Mouse (Mus musculus) right cerebral cortex, postnatal 36 days (tissue): ENCODE results near the gene Hmga1.

Source experiments
- DNase-seq, 2 experiments: peaks; one replicate each; pipeline ENCODE4 v3.0.0; 2022; ENCODE audit warnings: low spot score in 2 of 2, mixed read lengths in 1 of 2

Gene Hmga1

DNA sequence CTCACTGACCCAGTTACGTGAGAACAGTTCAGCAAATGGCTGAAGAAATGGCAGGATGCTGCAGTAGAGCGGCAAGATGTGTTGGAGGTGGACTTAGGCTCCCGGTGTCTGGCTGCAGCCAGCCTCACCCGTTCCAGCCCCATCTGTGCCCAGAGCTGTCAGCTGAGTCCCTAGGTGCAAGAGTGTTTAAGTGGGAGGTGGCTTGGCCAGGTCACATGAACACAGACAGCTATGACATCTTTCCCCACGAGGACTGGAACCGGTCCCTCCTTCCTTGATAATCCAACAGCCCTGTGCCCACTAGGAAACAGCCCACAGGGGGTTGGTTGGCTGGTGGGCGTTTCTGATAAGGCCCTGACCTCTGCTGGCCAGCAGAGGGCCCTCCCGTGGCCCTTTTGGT is 28.3 kb upstream of the Hmga1 start:
- DNase-seq: no peak

DNA sequence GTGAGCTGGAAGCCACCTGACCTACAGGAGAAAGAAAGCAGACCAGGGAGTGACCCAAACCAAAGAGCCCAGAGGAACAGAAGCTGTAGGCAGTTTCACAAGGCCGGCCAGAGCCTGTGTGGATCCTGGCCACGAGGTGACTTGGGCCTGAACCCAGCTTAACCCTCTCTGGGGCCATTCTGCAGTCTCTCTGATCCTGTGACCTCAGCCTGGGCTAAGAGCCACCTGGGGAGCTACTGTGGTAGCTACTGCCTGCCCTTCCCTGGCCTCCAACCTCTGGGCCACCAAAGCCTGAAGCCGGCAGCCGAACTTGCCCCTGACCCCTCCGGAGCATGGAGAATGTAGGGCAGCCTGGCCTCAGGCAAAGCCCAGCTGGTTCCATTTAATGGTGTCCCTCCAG is 27.5 kb upstream of the Hmga1 start:
- DNase-seq: no peak

DNA sequence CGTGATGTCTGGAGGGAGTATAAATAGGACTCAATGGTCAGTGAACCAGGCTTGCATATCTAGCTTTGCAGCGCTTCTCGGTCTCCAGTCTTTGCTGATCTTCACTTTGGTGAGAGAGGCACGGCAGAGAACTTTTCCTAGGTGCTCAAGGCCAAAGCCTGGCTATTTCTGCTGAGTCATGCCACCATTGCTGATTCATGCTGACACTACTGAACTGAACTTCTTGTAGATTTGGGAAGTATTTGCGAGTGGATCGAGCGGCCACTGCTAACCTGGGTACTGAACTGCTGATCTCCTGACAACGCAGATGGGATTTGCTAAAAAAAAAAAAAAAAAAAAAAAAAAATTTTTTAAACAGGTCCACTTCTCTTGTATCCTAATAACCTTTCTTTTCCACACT is 24.2 kb upstream of the Hmga1 start:
- DNase-seq: no peak

DNA sequence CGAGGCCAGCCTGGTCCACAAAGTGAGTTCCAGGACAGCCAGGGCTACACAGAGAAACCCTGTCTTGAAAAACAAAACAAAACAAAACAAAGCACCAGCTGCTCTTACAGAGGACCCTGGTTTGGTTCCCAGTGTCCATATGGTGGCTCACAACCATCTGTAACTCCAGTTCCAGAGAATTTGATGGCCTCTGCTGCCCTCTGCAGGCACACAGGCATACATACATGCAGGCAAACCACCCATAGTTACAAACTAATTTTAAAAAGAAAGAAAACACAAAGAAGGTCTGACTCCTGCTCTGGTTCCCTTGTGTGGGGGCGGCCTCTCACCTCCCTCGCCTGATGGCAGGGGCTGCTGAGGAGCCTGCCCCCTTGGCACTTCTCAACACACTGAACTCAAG is 22.9 kb upstream of the Hmga1 start:
- DNase-seq: no peak

DNA sequence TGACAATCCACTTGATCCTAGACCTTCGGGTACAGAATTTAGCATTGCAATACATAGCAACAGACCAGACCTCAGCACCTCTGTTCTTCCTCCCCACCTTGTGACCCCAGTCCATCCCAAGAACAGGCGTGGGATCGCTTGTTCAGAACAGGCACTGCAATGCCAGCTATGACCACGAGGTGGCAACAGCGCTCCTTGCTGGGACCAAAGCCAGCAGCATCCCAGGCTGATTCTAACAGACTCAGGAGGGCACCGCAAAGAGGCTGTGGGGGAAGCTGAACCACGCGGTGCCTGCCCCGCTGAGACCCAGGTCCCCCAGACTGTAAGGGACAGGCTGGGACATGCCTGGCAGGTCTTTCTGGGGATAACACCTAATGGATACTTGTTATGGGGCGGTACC is 21.6 kb upstream of the Hmga1 start:
- peak; percentile 75 to 76 for DNase-seq

DNA sequence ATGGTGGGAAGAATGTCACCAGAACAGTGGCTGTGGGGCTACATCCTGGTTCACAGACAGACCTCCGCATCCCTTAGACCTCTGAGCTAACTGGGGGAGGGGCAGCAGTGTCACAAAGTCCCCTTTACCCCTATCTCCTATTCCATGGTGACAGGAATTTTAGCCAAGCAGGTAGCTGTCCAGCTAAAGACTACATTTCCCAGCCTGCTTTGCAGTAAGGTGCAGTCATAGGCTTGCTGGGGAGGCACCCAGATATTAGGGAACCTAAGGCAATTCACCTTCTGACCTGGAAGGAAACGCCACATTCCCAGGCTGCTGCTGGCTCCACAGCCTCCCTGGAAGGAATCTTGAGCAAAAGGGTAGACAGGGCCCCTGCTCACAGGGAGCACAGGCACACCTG is 15.0 kb upstream of the Hmga1 start:
- DNase-seq: no peak

DNA sequence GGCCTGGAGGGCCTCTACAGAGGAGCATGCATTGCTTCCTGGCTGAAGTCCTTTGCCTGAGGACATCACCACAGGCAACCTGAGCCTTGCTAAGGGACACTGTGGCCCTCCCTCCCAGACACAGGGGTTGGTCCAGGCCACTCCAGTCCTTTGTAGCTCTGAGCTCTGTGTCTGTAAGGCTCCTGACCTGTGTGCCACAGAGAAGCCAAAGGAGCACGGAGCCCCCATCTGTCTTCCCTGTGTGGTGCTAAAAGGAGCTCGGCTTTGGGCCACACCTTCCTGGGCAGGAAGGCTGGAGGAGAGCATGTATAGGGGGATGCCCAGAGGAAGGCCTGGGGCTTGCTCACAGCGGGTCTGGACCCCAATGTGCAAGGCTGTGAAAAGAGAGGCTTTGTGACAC is 14.3 kb upstream of the Hmga1 start:
- no peak for DNase-seq

DNA sequence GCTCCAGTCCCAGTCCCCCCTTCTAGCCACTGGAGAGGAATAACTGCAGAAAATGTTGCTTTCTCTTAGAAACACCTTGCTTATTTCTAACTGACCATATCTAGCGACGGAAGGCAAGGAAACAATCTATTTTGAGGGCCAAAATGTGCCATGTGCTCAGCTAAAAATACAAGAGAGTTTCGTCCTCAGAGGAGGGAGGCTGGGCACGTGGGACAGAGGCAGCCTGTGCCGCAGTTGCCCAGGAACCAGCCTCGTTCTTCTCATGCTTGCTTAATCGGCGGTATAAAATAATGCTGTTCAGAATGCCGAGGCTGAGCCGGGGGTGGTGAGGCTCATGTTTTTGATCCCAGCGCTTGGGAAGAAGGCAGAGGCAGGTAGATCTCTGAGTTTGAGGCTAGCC is 11.7 kb upstream of the Hmga1 start:
- DNase-seq: peak; percentile 56 to 73

DNA sequence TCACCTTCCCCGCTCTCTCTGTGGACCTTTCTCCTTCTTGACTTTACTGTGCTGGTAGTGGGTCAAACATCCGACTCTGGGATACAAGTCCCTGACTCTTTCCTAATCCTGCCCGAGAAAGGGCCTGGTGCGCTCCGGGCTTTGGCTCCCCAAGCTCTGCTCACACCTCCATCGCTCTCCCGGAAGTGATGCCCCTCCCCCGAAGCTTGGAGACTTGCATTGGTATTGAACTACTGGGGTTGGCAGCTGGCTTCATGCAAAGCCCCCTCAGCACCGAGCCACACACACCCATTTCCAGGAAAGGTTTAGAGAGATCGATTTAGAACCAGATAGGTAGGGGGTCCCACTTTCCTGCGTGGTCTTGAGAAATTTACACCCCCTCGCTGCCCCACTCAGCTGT is 10.3 kb upstream of the Hmga1 start:
- no peak for DNase-seq

DNA sequence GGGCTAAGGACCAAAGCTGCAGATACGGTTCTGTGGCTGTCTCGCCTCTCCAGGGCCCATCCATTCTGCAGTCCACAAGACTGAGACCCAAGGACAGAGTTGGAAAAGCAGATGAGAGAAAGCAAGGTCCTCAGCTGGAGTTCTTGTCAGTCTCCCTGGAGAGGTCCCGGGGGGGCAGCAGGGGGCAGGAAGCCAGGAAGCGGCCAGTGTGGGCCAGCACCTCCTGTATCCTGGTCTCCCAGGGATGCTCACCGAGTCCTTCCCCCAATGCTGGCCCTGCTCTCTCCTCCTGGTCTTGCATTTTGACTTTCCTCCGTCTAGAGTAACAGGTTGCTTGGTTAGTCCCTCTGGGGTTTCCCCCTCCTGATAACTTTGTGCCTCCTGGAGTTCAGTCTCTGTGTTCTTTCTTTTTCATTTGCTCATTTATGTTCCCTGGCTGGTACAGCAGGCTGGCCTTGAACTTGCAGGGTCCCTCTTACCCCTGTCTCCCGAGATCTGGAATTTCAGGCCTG is 9.7 kb upstream of the Hmga1 start:
- no peak for DNase-seq

DNA sequence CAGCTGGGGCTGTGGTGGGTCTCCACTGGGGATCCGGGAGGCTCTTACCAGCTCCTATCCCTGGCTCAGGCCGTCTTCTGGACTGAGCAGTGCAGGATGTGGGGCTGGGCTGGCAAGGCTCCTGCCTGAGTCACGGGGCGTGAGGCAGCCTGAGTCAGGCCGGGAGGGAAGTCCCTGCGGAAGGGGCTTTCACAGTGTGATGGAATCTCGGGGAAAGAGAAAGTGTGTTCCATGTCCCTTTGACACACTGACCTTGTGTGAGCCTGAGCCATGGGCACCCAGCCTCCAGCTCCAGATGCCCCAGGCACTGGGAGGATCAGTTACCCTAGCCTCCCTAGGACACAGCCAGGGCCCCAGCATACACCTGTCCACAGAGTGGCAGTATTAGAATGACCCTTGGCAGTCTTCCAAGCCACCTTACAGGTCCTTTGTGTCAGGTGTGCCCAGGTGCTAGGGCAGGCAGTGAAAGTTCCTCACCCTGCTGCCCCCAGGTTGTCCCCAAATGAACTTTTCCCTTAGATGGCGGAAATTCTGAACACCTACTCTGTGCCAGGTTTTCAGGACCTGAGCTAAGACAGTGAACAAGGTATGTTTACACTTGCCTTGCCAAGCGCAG is 8.9 kb upstream of the Hmga1 start:
- DNase-seq: no peak

DNA sequence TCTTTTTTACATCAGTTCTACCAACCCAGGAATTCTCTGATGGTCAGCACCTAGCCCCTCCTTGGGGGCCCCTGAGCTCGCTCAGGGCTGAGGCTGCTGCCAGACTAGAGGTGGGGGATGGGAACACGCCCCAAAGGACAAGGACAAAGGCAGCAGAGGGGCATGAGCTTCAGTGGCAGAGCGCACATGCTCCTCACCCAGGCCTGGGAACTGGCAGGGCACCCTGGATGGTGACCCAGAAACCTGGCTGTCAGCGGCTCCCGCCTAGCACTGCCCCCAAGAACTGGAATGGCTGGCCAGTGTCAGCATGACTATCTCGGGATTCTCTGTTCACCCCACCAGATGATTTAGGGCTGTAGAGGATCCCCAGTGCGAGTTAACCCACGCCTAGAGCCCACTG is 7.1 kb upstream of the Hmga1 start:
- no peak for DNase-seq

DNA sequence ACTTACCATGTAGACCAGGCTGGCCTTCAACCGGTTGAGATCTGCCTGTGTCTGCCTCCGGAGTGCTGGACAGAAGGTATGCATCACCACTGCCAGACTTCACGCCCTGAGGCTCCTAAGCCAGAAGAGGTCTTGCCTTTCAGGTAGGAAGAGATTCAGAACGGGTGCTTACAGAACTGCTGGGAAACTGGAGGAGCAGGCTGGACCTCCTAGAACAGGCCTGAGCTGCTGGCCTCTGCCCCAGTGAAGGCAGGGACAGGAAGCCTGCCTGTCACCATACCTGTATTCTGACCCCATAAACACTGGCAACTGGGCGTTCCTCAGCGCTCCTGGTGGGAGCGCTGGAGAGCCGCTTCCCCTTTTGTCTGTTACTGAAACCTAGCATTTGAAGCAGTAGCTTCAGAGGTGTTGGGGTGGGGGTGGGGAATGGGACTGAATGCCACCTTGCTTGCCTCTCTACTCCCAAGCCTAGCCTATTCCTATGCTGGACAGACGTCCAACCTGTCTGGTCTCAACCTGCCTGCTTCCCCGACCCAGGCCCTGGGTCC is 4.8 kb upstream of the Hmga1 start:
- no peak for DNase-seq

DNA sequence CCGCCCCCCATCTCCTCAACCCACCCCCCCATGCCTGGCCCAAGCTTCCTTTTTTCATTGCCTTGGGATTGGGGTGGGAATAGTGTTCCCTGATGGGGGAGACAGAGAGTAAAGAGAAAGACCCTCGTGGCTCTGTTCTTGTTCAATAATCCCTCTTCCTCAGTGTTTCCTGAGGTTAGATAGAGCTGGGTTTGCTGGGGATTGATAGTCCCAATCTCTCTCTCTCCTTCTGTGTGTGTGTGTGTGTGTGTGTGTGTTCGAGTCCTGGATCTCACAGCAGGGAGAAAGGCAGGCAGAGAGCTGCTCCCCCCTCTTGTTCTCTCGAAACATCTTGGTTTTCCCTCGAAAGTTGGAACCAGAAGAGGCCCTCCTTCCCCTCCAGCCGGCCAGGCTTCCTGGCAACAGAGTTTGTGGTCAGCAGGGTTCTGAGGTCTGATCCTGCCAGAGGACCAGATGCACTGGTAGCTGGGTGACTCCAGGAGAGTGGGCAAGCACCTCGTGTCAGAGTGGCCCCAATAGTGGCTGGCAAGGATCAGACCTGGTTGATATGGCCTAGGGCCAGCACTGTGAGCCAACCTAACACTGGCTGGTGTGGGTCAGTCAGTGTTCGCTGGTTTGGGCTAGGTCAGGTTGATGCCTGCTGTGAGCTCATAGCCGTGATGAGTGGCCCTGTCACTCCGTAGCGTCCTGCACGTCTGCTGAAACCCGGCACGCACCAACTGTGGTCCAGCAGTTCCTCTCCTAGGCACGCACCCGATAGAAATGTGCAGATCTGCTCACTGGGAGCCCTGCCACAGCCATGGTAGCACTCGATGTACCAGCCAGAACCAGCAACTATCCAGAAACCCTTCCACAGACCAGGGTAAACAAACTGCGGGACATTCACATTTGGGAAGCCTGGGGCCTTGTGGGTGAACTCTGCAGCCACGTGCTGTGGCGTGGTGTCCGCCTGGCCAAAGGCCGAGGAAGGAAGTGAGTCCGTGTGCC is 3.8 kb upstream of the Hmga1 start:
- no peak for DNase-seq

DNA sequence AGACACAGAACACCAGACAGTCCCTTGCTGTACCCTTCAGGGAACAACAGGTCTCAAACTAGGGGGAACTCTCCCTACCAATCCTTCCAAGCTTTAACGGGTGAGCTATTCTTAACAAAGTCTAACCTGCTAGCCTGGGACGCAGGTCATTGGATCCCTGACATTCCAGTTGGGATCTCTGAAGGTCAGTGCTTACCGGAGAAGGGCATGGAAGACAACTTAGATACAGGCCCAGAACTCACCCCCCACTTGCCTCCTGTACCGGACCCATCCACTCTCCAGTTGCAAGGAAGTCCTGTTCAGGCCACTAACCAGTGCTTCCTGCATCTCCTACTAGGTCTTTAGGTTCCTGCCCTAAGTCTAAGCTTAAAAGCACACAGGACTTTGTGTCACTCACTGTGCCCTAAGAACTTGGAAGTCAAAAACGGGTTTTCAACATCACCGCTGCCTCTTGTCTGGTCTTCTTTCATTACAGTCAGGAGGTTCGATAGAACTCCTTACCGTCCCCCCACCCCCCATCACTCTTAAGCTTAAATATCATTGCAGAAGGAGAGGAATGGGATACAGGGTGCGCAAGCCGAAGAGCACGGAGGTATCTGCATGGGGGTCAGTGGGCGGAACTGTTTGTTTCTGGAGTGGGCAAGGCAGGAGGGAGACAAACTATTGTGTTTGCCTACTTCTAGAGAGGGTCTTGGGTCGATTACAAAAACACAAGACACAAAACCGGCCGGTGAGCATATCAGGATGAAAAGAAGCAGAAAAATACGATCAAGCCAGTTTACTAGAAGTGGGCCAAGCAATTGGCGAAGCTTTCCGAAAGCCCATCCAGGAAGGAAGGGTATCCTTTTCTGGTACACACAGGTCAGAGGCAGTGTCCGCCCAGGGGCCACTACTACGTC is 2.0 kb upstream of the Hmga1 start:
- DNase-seq: no peak

DNA sequence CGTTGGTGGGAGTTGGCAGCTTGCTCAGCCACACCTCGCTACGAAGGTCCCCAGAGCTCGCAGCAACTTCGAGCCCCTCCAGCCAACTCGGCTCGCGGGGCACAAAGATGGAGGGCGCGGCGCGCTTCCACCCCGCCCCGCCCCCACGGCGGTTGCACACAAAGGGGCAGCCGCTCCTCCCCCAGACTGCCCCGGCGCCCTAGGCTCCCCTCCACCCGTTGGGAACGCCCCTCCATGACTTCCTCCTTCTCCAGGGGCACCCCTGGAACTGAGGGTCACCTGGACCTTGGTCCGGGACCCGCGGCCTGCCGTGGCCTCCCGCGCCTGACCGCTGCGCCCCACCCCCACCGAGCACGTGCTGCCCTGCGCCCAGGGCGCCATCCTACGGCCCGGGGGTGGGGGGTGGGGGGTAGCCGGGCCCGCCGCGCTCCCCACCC is 1.2 kb upstream of the Hmga1 start:
- DNase-seq: no peak

DNA sequence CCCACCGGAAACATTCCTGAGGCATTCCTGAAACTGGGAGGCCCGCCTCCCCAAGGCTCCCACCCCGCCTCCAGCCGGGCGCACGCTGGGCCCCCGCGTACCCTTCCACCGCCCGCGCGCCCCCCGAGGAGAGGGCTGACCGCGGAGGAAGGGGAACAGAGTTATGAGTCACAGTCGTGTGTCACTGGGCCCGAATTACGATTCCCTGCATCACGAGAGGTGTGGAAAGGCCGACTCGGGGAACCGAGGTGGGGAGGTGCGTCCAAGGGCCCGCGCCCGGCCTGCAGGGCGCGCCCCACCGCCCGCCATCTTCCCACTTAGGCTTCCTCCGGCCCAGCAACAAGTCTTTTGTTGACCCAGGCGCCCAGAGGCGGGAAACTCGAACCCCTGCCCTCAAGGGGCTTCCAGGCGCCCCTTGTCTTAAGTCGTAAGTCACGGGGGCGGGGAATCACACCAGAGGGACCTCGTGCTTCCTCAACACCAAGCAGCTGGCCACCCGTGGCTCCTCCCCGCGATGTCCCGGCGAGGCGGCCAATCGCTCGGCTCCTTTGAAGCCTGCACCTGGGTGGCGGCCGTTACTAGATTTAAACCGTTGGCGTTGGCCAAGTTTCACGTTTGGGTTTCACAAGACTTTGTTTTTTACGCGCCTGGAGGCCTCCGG is 655 bp upstream of the Hmga1 start:
- no peak for DNase-seq

DNA sequence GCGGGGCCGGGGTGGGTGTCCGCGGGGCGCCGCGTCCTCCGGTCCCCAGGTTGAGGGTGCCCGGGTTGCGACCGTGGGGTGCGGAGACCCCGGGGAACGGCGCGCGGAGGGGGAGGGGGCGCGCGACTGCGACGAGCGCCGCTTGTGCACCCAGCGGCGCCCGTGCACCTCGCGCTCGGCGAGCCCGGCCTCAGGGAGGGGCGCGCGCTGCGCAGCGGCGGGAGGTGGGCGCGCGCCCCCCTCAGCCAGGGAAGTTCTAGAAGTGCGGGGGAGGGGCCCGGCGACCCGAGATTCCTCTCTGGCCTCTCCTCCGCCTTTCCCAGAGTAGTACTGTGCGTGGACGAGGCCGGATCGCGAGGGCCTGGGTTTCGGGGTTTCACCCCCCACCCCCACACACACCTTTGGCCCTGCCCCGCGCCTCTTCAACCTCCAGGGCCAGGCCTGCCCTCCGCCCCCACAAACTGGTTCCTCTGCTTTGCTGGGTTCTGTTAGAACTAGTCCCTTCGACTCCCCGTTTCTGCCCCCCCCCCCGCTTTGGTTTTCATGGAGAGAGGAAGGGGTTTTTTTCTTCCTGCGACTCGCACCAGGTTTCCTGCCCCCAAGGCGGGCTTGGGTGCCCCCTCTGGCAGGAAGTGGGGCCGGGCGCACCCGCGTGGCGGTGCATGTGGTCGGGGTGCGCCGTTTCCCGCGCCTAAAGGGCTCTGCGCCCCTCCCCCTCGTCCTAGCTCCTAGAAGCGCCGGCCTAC is 1.1 kb downstream of the Hmga1 start:
- DNase-seq: no peak

DNA sequence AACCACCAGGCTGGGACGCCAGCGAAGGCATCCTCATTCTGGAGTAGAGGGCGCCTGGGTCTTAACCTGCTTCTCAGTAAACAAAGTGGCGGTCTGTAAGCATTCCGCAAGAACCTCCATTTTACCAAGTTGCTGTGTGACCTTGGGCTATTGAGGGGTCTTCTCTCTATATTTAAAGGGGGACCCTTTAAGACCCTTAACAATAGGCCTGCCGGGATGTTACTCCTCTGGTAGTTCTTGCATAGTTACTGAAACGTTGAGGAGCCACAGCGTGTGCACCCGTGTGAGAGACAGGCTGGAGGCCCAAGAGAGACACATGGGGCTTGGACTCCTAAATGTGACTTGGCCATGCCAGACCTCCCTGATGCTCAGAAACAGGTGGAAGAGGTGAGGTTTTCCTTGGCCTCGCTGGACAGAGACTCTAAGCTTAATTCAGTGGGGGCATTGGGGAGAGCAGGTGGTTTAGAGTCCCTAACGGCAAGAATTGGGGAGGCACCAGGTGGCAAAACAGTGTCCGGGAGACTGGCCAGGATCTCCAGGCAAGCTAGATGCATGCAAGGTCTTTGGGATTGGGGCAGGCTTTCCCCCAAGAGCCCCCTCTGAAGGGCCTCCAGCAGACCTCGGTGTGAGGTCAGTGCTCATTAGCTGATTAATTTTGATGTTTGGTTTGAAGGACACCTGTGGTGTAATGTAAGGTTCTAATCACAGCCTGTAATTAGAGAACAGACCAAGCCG is 1.8 kb downstream of the Hmga1 start:
- DNase-seq: no peak

DNA sequence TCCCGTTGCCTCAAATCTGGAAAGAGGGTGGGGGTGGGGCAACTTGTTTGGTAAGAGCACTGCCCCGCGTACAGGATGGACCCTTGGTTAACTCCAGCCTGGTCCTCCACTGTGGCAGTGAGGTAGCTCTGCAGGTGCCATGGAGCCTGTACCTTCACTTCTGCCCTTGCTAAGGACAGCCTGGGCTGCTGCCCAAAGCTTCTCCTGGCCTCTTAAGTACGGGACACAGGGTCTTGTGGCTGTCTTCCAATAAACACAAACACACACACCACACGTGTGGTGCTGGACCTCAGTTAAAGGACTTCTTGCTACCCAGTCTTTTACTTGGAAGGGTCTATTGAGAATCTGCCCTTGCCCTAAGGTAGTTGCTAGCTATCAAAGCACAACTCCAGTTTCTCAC is 2.5 kb downstream of the Hmga1 start:
- no peak for DNase-seq
